Mouse (Mus musculus) lung, postnatal 0 days (tissue): Measurements from ENCODE around the gene Fars2.
"Not testable (repeated sequence)": the region's sequence is repeated elsewhere in the genome, so short reads cannot be mapped to it uniquely, and the experiment has no call there.

Source experiments
- CTCF ChIP-seq: IDR thresholded peaks from 2 replicates; pipeline ENCODE4 v1.5.1; 2016; ENCODE audit warnings: antibody characterized with exemption, mild to moderate bottlenecking
- EP300 ChIP-seq: IDR thresholded peaks from 2 replicates; pipeline ENCODE4 v1.6.1; 2016; ENCODE audit warnings: antibody characterized with exemption, mild to moderate bottlenecking, control low read depth

GRCm38 (mm10) chr13:36425824-36426705 is 308.9 kb downstream of the Fars2 start:
- not testable (repeated sequence) for TF ChIP-seq CTCF, EP300
